Mouse (Mus musculus): Measurements from ENCODE around the gene Rbm33. TPM values are rescaled to one million over a fixed set of nuclear protein-coding genes. Genes with fewer than 3 reads are reported as not detected.

Rbm33 gene
- total RNA-seq, 2 experiments from 2014 or later = 59.7 to 63.2 TPM

DNA sequence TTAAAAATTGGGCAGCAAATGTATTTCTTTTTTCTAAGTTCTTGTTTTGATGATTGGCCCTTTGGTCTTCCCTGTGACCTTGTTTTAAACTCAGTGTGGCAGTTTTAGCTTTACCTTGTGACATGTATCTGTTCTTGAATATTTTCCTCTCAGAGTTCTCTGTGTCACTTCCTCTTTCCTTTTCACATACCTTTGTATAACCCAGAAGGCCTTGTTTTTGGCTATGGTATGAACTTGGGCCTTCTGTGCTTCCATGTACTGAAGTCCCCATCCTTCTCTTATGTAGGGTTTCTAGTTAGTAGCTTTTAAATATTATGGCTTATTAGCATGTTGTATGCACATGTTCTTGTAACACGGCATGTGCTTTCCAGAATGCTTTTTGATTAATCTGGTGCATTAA is 4.8 kb downstream of the Rbm33 start:
- intact Hi-C loops (cut with DNase I) = no loop called here
- DNase-seq (ENCODE audit: extremely low spot score in 1 of 2, low spot score in 2 of 2) = no peak

DNA sequence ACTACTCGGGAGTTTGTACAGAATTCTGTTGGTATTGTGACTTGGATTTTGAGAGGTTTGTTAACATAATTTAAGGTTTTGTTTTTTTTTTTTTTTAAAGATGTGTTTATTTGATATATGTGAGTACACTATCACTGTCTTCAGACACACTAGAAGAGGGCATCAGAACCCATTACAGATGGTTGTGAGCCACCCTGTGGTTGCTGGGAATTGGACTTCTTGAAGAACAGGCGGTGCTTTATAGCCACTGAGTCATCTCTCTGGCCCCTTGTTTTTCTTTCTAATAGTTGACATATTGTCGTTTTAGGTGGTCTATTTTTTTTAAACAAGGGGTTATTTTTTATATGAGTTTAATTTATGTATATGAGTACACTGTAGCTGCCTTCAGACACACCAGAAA is 5.3 kb downstream of the Rbm33 start:
- intact Hi-C loops (cut with DNase I) = no loop called here
- no peak for DNase-seq (ENCODE audit: extremely low spot score in 1 of 2, low spot score in 2 of 2)

DNA sequence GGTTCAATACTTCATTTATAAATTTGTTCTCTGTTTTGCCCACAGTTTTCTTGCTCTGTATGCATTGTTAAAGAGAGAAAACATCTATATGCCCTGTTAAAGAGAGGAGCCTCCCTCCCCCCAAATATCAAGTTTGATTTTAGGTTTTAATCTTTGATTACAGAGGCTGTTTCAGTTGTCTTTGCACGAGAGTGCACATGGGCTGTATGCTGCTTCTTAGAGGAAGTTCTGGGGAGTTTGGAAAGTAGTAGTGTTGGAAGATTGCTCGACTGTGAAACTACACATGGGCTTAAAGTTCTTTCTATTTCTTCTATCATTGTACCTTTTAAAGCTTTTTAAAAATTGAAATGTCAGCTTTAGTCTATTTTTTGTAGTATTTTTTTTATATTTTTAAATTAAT is 6.9 kb downstream of the Rbm33 start:
- intact Hi-C loops (cut with DNase I) = no loop called here
- no peak for DNase-seq (ENCODE audit: extremely low spot score in 1 of 2, low spot score in 2 of 2)

DNA sequence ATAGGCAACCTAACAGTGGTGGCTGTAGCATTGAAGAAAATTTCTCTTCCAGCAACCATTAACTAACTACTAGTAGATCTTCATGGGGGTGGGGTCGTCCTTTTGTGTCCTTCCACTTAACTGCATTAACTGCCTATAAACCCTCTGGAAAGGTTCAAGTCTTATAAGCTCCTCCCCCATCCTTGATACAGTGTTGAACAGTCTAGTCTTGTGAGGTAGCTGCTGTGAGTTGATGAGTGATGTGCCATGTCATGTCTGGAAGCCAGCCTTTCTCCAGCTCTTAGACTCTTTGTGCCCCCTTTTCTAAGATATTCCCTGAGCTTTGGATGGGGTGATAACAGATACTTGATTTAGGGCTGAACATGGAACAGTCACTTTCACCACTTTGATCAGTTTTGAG is 7.5 kb downstream of the Rbm33 start:
- intact Hi-C loops (cut with DNase I) = no loop called here
- DNase-seq (ENCODE audit: extremely low spot score in 1 of 2, low spot score in 2 of 2) = no peak

DNA sequence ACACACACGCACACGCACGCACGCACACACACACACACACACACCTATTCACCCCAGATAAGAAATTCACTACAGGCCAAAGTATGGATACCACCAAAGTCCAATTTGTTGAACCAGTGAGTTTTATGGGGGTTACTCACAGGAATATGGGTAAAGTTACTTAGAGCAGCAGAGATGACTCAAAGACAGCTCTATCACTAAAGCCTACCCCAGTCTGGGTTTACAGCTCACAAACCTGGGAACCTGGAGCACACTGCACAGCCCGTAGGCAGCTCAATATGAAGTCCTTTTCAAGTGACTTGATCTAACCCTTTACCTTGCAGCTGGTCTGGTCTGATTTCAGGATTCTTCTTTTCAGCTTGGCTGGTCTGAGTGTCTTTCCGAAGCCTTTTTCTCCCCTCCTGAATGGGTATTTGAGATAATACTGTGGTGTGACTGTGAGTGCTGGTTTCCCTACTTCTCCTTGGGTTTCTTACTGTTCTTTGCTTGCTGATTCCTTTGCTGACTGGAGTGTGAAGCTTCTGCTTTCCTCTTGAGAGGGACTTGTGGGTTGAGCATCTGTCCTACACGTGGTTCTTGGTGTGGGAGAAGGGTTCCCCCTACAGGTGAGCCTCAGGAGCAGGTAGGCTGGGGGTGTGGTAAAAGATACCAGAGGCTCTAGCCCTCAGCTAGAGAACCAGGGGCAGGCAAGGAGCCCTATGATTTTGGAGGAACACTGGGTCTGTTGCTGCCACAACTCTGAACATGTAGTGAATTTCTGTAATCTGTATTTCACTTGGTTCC is 12.3 kb downstream of the Rbm33 start:
- intact Hi-C loops (cut with DNase I) = no loop called here
- DNase-seq (ENCODE audit: extremely low spot score in 1 of 2, low spot score in 2 of 2) = peak in 1 of 2 experiments; percentile 29

DNA sequence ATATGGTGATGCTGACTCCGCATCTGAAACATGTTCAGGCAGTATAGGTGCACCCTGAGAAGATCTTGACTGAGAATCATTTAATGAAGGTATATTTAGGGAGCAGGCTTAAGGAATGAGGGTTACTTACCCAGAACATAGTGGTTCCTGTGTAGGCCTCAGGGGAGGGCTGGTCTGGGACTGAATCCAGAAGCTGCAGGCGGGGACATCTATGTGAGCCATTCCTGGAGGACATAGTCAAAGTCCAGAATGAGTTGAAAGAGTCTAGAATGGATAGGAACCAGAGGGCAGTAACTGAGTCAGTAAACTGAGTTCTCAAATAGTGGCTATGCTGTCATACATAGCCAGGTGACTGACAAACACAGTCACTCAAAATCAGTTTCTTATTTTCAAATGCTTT is 16.8 kb downstream of the Rbm33 start:
- no peak for DNase-seq (ENCODE audit: extremely low spot score in 1 of 2, low spot score in 2 of 2)
- intact Hi-C loops (cut with DNase I) = no loop called here

DNA sequence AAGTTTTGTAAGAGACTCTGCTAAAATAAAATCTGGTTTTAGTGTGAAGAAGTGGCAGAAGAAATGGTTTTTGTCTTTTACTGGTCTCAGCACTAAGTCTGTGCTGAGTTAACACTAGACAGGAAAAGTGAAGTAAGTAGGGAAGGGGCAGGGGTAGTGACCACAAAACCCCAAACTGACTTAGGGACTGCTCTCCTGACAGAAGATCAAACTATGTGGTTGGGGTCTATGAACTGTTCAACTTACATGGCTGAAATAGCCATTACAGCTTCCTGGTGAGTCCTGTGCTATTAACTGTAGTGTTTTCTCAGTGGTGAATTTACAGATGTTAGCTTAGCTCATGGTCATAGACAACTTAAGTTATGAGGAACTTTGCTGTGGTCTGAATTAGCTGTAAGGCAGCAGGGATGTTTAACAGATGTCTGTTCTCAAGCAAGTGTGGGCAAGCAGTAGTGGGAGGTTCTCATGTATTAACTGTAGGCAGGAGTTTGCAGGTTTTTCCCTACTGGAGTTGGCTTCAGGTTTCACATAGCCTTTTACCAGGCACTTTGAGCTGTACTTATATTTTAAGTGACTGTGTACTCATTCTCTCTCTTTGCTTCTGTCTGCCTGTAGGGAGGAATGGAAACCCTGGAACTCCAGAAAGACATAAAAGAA is 35.1 kb downstream of the Rbm33 start:
- no peak for DNase-seq (ENCODE audit: extremely low spot score in 1 of 2, low spot score in 2 of 2)
- intact Hi-C loops (cut with DNase I) = no loop called here

DNA sequence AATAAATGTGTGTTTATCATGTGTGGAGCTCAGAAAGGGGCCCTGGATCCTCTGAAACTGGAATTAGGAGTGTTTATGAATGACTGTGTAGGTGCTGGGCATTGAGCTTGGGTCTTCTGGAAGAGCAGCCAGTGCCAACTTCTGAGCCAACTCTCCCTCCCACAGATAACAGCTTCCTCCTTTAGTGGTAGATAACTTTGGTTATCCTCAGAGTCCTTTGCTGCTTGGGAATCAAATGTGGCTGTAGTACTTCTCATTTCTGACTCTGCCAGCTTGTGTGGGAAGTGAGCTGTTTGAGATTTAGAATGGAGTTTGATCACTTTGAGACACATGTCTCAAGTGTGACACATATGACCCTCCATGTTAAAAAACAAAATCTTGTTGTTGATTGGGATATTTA is 38.7 kb downstream of the Rbm33 start:
- no peak for DNase-seq (ENCODE audit: extremely low spot score in 1 of 2, low spot score in 2 of 2)
- intact Hi-C loops (cut with DNase I) = no loop called here

DNA sequence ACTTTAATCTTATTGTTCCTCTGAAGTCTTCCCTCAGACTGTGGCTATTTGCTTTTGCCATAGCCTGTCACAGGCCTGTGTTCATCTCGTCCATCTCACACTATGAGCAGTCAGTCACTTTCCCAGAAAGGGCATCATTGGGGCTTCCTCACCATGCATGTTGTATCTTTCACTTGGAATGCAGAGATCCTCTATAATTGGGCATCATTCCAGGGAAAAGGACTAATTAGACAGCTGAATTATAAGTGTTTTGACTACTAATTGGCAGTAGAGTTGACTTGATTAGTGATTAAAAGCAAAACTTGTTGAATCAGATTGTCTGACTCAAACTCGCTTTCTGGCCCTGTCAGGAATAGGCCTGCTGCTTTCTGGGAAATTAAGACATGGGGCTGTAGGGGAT is 43.8 kb downstream of the Rbm33 start:
- no peak for DNase-seq (ENCODE audit: extremely low spot score in 1 of 2, low spot score in 2 of 2)
- intact Hi-C loops (cut with DNase I) = no loop called here

DNA sequence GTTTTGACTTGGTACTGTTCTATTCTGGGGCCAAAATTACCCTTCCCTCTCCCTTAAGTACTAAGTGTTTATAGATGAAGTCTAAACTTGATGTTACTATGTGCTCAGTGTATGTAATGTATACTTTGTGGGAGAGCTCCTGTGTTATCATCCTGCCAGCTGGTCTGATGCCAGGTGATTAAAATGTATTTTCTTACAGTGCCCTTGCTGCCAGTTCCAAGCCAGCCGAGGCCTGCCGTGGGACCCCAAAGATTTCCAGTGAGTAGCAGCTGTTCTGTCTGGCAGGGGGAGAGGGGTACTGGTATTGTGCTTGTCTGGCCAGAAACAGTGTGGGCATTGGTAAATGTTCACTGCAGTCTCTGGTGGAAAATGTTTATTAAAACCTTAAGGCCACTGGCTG is 51.1 kb downstream of the Rbm33 start:
- intact Hi-C loops (cut with DNase I) = no loop called here
- DNase-seq (ENCODE audit: extremely low spot score in 1 of 2, low spot score in 2 of 2) = no peak

DNA sequence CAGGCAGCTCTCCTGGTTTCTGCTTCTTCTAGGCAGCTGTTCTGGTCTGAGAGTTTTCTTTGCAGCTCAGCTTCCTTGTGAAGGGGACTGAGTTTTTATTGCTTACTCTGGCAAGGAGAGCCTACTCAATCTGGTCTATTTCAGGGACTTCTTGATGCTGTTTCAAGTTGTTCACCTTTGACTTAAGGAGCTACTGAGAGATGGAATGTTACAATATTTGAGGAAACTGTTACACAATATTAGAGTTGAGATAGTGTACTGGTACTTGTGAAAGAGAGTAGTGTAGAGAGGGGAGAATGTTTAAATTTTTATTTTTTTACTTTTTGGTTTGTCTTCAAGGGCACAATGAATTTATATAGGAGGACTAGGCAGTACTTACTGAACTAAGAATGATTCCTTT is 53.9 kb downstream of the Rbm33 start:
- no peak for DNase-seq (ENCODE audit: extremely low spot score in 1 of 2, low spot score in 2 of 2)
- intact Hi-C loops (cut with DNase I) = no loop called here

DNA sequence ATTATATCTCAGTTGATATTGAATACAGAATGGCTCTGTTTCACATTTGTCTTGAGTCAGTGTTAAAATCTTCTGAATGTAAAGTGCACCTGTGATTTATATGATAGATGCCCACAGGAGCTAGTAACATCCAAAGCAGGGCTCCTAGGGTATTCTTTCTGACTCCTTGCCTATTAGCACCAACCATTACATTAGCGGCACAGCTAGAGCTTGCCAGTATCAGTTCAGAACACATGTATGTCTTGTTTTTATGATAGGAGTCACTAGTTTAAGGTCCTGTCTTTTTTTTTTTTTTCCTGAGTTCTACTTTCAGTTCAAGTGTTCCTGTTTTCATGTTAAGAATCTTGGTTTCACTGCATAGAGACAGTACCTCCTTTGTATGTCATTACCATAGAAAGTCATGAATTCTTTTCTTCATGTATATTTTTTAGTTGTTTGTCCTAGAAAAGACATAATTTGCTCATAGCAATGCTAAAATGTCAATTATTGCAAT is 55.3 kb downstream of the Rbm33 start:
- no peak for DNase-seq (ENCODE audit: extremely low spot score in 1 of 2, low spot score in 2 of 2)
- intact Hi-C loops (cut with DNase I) = no loop called here

DNA sequence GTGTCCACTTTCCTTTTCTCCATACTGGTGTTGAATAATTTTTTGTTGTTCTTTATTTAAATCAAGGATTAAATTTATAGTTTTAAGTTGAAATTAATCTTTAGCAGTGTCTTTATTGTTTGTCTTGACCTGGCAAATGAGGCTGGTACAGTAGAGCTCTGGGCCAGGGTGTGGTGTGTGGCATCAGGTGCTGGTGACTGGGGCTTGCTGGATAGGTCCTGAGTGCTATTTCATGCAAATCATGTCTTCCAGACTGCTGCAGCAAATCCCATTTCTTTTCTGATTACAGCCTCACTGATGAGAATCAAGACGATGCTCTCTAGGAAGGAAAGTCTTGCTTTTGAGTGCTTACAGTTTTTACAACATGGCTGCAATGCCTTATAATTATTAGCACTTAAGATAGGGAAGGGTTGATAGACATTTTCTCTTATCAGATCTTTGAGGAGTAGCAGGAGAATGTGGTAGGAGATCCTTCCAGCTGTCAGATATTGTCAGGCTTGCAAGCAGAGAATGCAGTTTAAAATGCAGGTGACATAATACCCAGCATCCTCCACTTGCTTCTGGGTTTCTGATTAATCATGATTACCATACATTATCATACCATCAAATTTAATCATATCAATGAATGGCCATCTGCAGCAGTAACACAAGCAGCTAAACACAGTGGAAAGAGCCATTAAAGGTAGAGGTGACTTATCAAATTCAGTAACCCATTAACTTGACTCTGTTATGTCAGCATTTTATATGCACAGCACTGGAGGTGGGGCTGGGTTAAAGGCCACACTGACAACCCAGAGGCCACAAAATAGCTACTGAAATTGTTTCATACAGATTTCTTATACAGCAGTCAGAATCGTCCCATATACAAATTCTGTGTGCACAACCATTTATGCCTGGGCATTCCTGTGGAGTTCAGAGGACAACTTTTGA is 56.8 kb downstream of the Rbm33 start:
- no peak for DNase-seq (ENCODE audit: extremely low spot score in 1 of 2, low spot score in 2 of 2)
- intact Hi-C loops (cut with DNase I) = no loop called here

DNA sequence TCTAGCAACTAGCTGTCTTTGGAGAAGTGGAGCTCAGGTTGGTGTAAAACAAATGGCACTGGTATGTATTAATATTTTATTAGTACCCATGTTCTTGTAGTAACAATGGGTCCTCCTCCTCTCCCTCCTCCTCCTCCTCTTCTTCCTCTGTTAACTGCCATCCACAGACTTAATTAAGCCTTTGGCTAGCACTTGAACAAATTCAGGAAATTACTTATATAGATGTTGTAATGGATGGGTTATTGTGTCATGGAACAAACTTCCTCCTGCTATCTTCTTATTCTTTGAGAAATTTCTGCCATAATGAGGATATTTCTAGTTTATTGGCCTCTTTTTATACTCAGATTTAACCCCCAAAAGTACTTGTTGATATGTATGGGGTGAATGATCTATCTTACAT is 60.4 kb downstream of the Rbm33 start:
- DNase-seq (ENCODE audit: extremely low spot score in 1 of 2, low spot score in 2 of 2) = no peak
- intact Hi-C loops (cut with DNase I) = no loop called here

DNA sequence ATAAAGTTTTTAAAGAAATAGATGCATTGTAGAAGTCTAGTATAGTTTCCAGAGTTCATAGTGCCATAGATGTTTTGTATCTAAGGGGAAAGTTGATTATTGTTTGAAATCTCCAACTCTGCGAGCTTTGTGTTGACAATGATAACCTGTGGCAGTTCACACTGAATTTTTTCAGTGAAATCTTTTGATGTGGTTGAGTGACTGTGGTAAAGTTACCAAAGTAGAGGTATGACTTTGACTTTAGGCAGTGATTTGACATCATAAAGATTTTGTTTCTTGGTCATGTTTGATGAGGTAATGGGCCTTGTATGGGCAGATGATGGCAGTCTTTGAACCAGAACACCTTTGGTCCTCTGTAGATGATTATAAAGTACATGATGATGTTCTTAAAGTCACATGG is 65.4 kb downstream of the Rbm33 start:
- no peak for DNase-seq (ENCODE audit: extremely low spot score in 1 of 2, low spot score in 2 of 2)
- intact Hi-C loops (cut with DNase I) = no loop called here

DNA sequence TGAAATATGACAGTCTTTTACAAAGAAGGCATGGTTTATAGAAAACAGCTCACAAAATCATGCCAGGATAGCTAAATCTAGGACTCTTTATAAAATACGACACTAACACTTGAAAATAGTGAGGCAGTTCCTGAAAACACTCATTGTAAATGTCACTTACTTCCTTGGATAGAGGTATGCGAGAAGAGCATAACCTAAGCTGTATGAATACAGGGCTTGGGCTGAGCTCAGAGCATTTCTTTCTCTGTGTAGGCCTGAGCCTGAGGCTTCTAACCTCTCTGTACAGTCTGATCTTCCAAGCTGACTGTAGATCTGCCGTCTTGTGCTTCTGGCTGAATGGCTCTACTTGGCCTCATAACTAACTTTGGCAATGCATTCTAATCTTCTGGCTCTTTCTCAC is 69.9 kb downstream of the Rbm33 start:
- intact Hi-C loops (cut with DNase I) = loop anchor here (5.0 kb wide), 1 partner anchor 94 kb away; no protein-coding TSS in a partner anchor
- no peak for DNase-seq (ENCODE audit: extremely low spot score in 1 of 2, low spot score in 2 of 2)

DNA sequence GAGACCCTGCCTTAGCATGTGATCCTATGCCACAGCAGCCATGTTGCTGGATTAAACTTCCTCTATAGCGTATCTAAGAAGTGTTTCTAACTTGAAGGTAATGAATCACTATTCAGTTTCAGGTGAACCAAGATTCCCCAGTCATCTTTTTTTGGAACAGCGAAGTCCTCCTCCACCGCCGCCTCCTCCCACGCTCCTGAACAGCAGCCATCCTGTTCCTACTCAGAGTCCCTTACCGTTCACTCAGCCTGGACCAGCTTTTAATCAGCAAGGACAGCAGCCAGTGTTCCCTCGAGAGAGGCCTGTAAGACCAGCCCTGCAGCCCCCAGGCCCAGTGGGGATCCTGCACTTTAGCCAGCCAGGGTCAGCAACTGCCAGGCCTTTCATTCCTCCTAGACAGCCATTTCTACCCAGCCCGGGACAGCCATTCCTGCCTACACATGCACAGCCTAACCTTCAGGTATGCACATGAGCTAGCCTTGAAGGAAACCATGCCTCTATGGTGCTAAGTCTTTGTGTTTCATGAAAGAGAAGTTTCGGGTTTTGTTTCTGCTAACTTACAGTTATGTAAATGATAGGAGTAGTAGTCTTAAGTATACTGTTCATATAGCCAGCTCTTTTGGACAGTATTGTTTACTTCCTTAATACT is 70.7 kb downstream of the Rbm33 start:
- no peak for DNase-seq (ENCODE audit: extremely low spot score in 1 of 2, low spot score in 2 of 2)
- intact Hi-C loops (cut with DNase I) = loop anchor here (5.0 kb wide), 1 partner anchor 95 kb away; no protein-coding TSS in a partner anchor

DNA sequence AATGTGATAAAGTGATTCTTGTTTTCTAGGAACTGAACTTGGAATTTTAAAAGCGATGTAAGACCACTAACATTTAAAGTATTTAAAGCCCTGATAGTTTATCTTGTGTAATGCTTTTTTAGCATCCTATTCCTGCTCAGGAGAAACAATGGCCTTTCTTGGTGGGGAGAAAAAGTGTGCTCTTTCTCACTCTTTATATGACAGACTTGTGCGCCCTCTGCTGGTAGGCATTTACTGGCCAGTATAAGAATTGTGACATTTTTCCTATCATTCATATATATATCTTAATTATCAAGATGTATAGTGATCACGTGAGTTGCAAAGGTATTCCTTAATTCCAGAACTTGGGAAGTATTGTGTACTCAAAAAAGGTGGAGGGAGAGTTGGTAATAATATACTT is 71.3 kb downstream of the Rbm33 start:
- intact Hi-C loops (cut with DNase I) = loop anchor here (5.0 kb wide), 1 partner anchor 96 kb away; no protein-coding TSS in a partner anchor
- DNase-seq (ENCODE audit: extremely low spot score in 1 of 2, low spot score in 2 of 2) = peak; percentile 54 to 76

DNA sequence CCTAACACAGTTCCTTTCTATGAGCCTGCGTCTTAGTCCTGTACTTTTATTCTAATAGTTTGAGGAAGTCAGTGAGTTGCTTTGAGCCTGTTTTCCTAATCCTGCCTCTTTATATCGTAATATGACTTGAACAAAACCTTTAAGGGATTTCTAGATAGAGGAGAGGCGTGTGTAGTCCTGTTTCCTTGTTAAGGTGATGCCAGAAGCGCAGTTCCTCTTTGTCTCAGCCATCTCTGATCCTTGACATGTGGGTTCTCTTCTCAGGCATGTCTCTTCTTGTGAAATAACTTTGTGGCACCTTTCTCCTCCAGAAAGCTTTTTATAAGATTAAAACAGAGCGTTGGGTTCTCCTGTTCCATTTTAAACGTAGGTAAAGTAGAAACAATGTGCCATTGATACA is 73.3 kb downstream of the Rbm33 start:
- no peak for DNase-seq (ENCODE audit: extremely low spot score in 1 of 2, low spot score in 2 of 2)
- intact Hi-C loops (cut with DNase I) = no loop called here
